Mouse (Mus musculus): ENCODE measurements at regions not wholly inside any gene's neighbourhood (a gene's known extent, or its start where the extent isn't known, plus 50 kb on each side); places are given as distances from the start of the nearest gene placed in this dataset.

DNA sequence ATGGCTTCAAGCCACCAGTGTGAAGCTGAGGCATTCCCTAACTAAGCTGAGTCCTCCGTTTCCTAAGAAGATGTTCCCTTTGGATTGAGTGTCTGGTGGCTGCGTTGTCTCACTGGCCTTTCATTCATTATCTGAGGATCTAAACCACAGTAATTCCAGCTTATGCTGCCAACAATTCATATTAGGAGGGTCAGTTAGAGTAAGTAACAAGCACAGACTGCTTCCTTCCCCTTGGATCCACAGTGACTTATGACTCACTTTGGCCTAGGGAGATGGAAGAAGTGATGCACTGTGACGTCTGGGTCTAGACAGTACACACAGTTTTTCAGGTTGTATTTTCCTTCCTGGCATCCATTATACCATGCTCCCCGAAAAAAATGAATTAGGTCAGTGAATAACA lies 57.8 kb upstream of the Npy start:
- Histone ChIP-seq H3K9ac (ENCODE audit: control insufficient read depth, low read depth, low read length, poor library complexity, severe bottlenecking) (no peak overlapping the region), H3K9me3 (replicated peaks; ENCODE audit: insufficient read depth, low read length) (no peaks in the 10 kb centered on the region), H3K79me2 (ENCODE audit: control insufficient read depth, insufficient read depth, low read length, poor library complexity) (no peaks in the 10 kb centered on the region), H3K4me3 (ENCODE audit: control insufficient read depth in 1 of 2, insufficient read depth in 1 of 2, low read depth in 2 of 2, low read length in 2 of 2) (no peak overlapping the region), H3K4me1 (ENCODE audit: control insufficient read depth in 1 of 2, insufficient read depth in 2 of 2, low read length in 2 of 2) (no peaks in the 10 kb centered on the region), H3K36me3 (ENCODE audit: control insufficient read depth in 1 of 2, insufficient read depth in 2 of 2, low read length in 2 of 2) (no peaks in the 10 kb centered on the region), H3K27ac (ENCODE audit: control insufficient read depth, low read depth, low read length) (no peak overlapping the region), H3K27me3 (ENCODE audit: control insufficient read depth in 1 of 2, insufficient read depth in 2 of 2, low read length in 2 of 2) (no peaks in the 10 kb centered on the region)
- no peak for TF ChIP-seq ZKSCAN1 (IDR thresholded peaks at IDR 0.05; ENCODE audit: low read depth, low read length)
- no peak for DNase-seq (ENCODE audit: low read depth, low spot score)

DNA sequence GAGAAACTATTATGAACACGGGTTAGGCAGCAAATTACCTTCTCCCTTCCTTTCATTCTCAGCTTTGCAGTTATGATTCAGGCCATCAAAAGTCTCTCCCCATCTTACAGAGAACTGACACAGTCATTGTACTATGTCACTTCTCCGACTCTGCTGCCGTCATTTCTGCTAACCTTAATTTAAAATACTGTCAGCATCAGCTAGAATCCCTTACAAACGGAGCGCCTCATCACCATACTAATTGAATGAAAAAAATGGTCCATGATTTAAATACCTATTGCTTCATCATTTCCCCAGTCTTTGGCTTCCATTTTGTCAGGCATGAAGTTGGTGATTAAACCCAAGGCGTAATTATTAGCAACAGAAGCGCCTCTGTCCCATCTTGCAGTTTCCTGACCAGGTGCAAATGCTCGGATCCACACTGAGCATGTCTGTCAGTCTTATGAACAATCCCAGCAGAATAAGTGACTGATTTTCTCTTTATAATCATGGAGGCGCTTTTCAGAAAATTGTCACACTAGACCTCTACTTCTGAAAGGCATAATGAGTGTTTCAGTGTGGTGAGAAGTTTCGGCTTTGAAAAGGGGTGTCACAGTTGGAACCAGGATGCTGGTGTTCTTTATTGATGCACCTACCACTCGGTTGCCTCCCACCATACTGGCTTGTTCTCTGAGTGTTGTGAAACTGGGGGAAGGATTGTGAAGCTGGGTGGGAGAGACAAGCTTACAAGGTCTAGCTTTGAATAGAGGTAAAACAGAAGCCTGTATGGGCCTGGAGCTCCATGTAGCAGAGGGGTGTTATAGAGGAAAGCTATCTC lies 52.4 kb upstream of the Npy start:
- Histone ChIP-seq H3K27ac (ENCODE audit: control insufficient read depth, low read depth, low read length) (no peak overlapping the region), H3K36me3 (ENCODE audit: control insufficient read depth in 1 of 2, insufficient read depth in 2 of 2, low read length in 2 of 2) (no peaks in the 10 kb centered on the region), H3K79me2 (ENCODE audit: control insufficient read depth, insufficient read depth, low read length, poor library complexity) (no peaks in the 10 kb centered on the region), H3K9me3 (replicated peaks; ENCODE audit: insufficient read depth, low read length) (no peaks in the 10 kb centered on the region), H3K9ac (ENCODE audit: control insufficient read depth, low read depth, low read length, poor library complexity, severe bottlenecking) (no peak overlapping the region), H3K27me3 (ENCODE audit: control insufficient read depth in 1 of 2, insufficient read depth in 2 of 2, low read length in 2 of 2) (no peaks in the 10 kb centered on the region), H3K4me1 (ENCODE audit: control insufficient read depth in 1 of 2, insufficient read depth in 2 of 2, low read length in 2 of 2) (no peaks in the 10 kb centered on the region), H3K4me3 (ENCODE audit: control insufficient read depth in 1 of 2, insufficient read depth in 1 of 2, low read depth in 2 of 2, low read length in 2 of 2) (no peak overlapping the region)
- no peak for DNase-seq (ENCODE audit: low read depth, low spot score)
- TF ChIP-seq NRF1 (IDR thresholded peaks at IDR 0.05; ENCODE audit: insufficient read depth, low read depth, low read length, poor library complexity, severe bottlenecking) (no peak), ZNF384 (IDR thresholded peaks at IDR 0.05; ENCODE audit: low read depth, low read length) (no peak), JUND (IDR thresholded peaks at IDR 0.05; ENCODE audit: low read depth, low read length) (no peak), KAT2A (conservative IDR thresholded peaks at IDR 0.05; ENCODE audit: low read depth, low read length) (no peak), NELFE (IDR thresholded peaks at IDR 0.05; ENCODE audit: low read depth, low read length) (no peak), ZMIZ1 (IDR thresholded peaks at IDR 0.05; ENCODE audit: low read depth, low read length) (no peak), ELF1 (IDR thresholded peaks at IDR 0.05; ENCODE audit: low read depth, low read length) (no peak), ZKSCAN1 (IDR thresholded peaks at IDR 0.05; ENCODE audit: low read depth, low read length) (no peak), POLR2AphosphoS2 (IDR thresholded peaks at IDR 0.05; ENCODE audit: low read length) (no peak), EP300 (IDR thresholded peaks at IDR 0.05; ENCODE audit: low read depth in 1 of 2, low read length in 2 of 2) (no peak)

Data from MEL (cell line).